Mouse (Mus musculus) adrenal gland, postnatal 4 days (tissue): ENCODE measurements around the gene Kcnab2. TPM values are rescaled to one million over a fixed set of nuclear protein-coding genes. Genes with fewer than 3 reads are reported as not detected.
A peak's percentile ranks its signal among the peaks of the same experiment; 100 is the strongest.

Source experiments
- DNase-seq, 2 experiments: peaks; one replicate each; pipeline ENCODE4 v3.0.0; 2021 to 2022; ENCODE audit warnings: low spot score in 2 of 2, mixed read lengths in 2 of 2
- long read RNA-seq, 2 experiments: library from polyadenylated mRNA; stranded (forward); transcript quantifications; one replicate each; pipeline ENCODE4 v2.0.0; 2021
- total RNA-seq, 2 experiments: library from RNA; stranded (reverse); gene quantifications; 2 replicates each; pipeline ENCODE4 v1.2.3; 2021

The Kcnab2 gene
- total RNA-seq, result 10 to 100 TPM; 10.1 to 10.4 TPM
- long read RNA-seq, experiment 1, partial matches to known transcripts, result 0 of 3 reads
- long read RNA-seq, experiment 1, other reads (novel, unspliced or antisense), result 2 of 3 reads
- long read RNA-seq, experiment 2, partial matches to known transcripts, result 7 of 12 reads
- long read RNA-seq, experiment 2, other reads (novel, unspliced or antisense), result 1 of 12 reads

GRCm38 (mm10) chr4:152477466-152478223, at the start of gene Kcnab2:
Kcnab2 (minus strand) TSS chr4:152477871.
- peak; percentile 95 to 98 for DNase-seq

GRCm38 (mm10) chr4:152520083-152520482, 42.4 kb upstream of the Kcnab2 start:
- DNase-seq, result peak in 1 of 2 experiments; percentile 20

GRCm38 (mm10) chr4:152519106-152519505, 41.4 kb upstream of the Kcnab2 start:
- no peak for DNase-seq

GRCm38 (mm10) chr4:152514884-152515283, 37.2 kb upstream of the Kcnab2 start:
- no peak for DNase-seq

- DNase-seq, result no peak
Observed at GRCm38 (mm10) chr4:152512221-152512925, 34.7 kb upstream of the Kcnab2 start.

GRCm38 (mm10) chr4:152494360-152494879, 16.7 kb upstream of the Kcnab2 start:
- no peak for DNase-seq

GRCm38 (mm10) chr4:152491250-152491899, 13.7 kb upstream of the Kcnab2 start:
- DNase-seq, result peak; percentile 36 to 49

- no peak for DNase-seq
Observed at GRCm38 (mm10) chr4:152490311-152490710, 12.6 kb upstream of the Kcnab2 start.

- DNase-seq, result no peak
Observed at GRCm38 (mm10) chr4:152488046-152488445, 10.4 kb upstream of the Kcnab2 start.

- no peak for DNase-seq
Observed at GRCm38 (mm10) chr4:152480426-152480825, 2.8 kb upstream of the Kcnab2 start.

GRCm38 (mm10) chr4:152478224-152478567, 525 bp upstream of the Kcnab2 start:
- DNase-seq, result no peak

- DNase-seq, result no peak
Observed at GRCm38 (mm10) chr4:152477106-152477465, 585 bp downstream of the Kcnab2 start.

GRCm38 (mm10) chr4:152476427-152477023, 1.1 kb downstream of the Kcnab2 start, which contains the start of gene Nphp4:
Nphp4 (plus strand) TSS chr4:152476706.
- no peak for DNase-seq

GRCm38 (mm10) chr4:152475941-152476340, 1.7 kb downstream of the Kcnab2 start:
- no peak for DNase-seq

- no peak for DNase-seq
Observed at GRCm38 (mm10) chr4:152467951-152468350, 9.7 kb downstream of the Kcnab2 start.

GRCm38 (mm10) chr4:152466601-152467000, 11.1 kb downstream of the Kcnab2 start:
- DNase-seq, result no peak

GRCm38 (mm10) chr4:152465116-152465515, 12.6 kb downstream of the Kcnab2 start:
- no peak for DNase-seq

- no peak for DNase-seq
Observed at GRCm38 (mm10) chr4:152463147-152463546, 14.5 kb downstream of the Kcnab2 start.

- DNase-seq, result no peak
Observed at GRCm38 (mm10) chr4:152462516-152462915, 15.2 kb downstream of the Kcnab2 start.

- no peak for DNase-seq
Observed at GRCm38 (mm10) chr4:152457673-152458072, 20.0 kb downstream of the Kcnab2 start.

GRCm38 (mm10) chr4:152456609-152457008, 21.1 kb downstream of the Kcnab2 start:
- DNase-seq, result no peak
